ENCODE assay signal across 12 mouse cellular contexts in genomic region chr19:47337191-47337590, GRCm38 (mm10).
"Had no signal": no experiment of that assay in that cellular context is flagged by ENCODE, and none has a peak within 500 bp of the region (broad histone marks: within the 10 kb centered on the region; RNA-seq: fewer than 3 reads in every experiment).

No protein-coding gene starts in this region.

- H3K27ac ChIP-seq: kidney, postnatal 0 days; limb, embryonic 13.5 days; liver, embryonic 14.5 days; lung, embryonic 15.5 days; midbrain, embryonic 10.5 days; midbrain, embryonic 13.5 days; neural tube, embryonic 13.5 days; stomach, embryonic 15.5 days had no signal

- H3K36me3 ChIP-seq: limb, embryonic 13.5 days; lung, embryonic 15.5 days; midbrain, embryonic 10.5 days; midbrain, embryonic 13.5 days; neural tube, embryonic 13.5 days; stomach, embryonic 15.5 days had no signal

- H3K4me3 ChIP-seq: lung, embryonic 15.5 days; myocyte; stomach, embryonic 15.5 days had no signal

- H3K9me3 ChIP-seq: limb, embryonic 10.5 days; limb, embryonic 13.5 days; lung, embryonic 15.5 days; megakaryocyte, embryonic 14.5 days; midbrain, embryonic 10.5 days; midbrain, embryonic 13.5 days; neural tube, embryonic 13.5 days; stomach, embryonic 15.5 days had no signal

- H3K27me3 ChIP-seq: stomach, embryonic 15.5 days had no signal

- H3K9ac ChIP-seq: liver, embryonic 14.5 days; liver, postnatal 0 days; lung, embryonic 15.5 days; midbrain, embryonic 13.5 days; stomach, embryonic 15.5 days had no signal
